Mouse (Mus musculus) testis, postnatal 10 days (tissue): ENCODE data around the gene Agpat4.
A peak's percentile ranks its signal among the peaks of the same experiment; 100 is the strongest.
"Not testable (repeated sequence)": the region's sequence is repeated elsewhere in the genome, so short reads cannot be mapped to it uniquely, and the experiment has no call there.

Source experiments
- DNase-seq: peaks from one replicate; pipeline ENCODE4 v3.0.0; 2021; ENCODE audit warnings: low spot score

Agpat4 gene

GRCm38 (mm10) chr17:12122262-12122661, 3.8 kb downstream of the Agpat4 start:
- not testable (repeated sequence) for DNase-seq

- DNase-seq, result no peak
Observed at GRCm38 (mm10) chr17:12123168-12123567, 4.7 kb downstream of the Agpat4 start.

GRCm38 (mm10) chr17:12127056-12127455, 8.6 kb downstream of the Agpat4 start:
- no peak for DNase-seq

GRCm38 (mm10) chr17:12128976-12129375, 10.5 kb downstream of the Agpat4 start:
- DNase-seq, result peak; percentile 65

- no peak for DNase-seq
Observed at GRCm38 (mm10) chr17:12131171-12131570, 12.7 kb downstream of the Agpat4 start.

GRCm38 (mm10) chr17:12131581-12131980, 13.1 kb downstream of the Agpat4 start:
- DNase-seq, result no peak

GRCm38 (mm10) chr17:12132904-12133303, 14.4 kb downstream of the Agpat4 start:
- DNase-seq, result no peak

- DNase-seq, result no peak
Observed at GRCm38 (mm10) chr17:12133985-12134384, 15.5 kb downstream of the Agpat4 start.

- no peak for DNase-seq
Observed at GRCm38 (mm10) chr17:12134975-12135633, 16.6 kb downstream of the Agpat4 start.

- no peak for DNase-seq
Observed at GRCm38 (mm10) chr17:12138355-12138754, 19.9 kb downstream of the Agpat4 start.

- DNase-seq, result no peak
Observed at GRCm38 (mm10) chr17:12143948-12144364, 25.5 kb downstream of the Agpat4 start.

- no peak for DNase-seq
Observed at GRCm38 (mm10) chr17:12146132-12146681, 27.7 kb downstream of the Agpat4 start.

GRCm38 (mm10) chr17:12147830-12148229, 29.3 kb downstream of the Agpat4 start:
- no peak for DNase-seq

GRCm38 (mm10) chr17:12149232-12149861, 30.8 kb downstream of the Agpat4 start:
- DNase-seq, result no peak

- DNase-seq, result no peak
Observed at GRCm38 (mm10) chr17:12150970-12151369, 32.5 kb downstream of the Agpat4 start.

GRCm38 (mm10) chr17:12154260-12154659, 35.8 kb downstream of the Agpat4 start:
- DNase-seq, result no peak

- DNase-seq, result no peak
Observed at GRCm38 (mm10) chr17:12155236-12155635, 36.7 kb downstream of the Agpat4 start.

- no peak for DNase-seq
Observed at GRCm38 (mm10) chr17:12155872-12156271, 37.4 kb downstream of the Agpat4 start.

- DNase-seq, result no peak
Observed at GRCm38 (mm10) chr17:12156661-12157060, 38.2 kb downstream of the Agpat4 start.

- DNase-seq, result no peak
Observed at GRCm38 (mm10) chr17:12157203-12157602, 38.7 kb downstream of the Agpat4 start.

- no peak for DNase-seq
Observed at GRCm38 (mm10) chr17:12159187-12160060, 40.9 kb downstream of the Agpat4 start.

GRCm38 (mm10) chr17:12160061-12160421, 41.5 kb downstream of the Agpat4 start:
- no peak for DNase-seq

GRCm38 (mm10) chr17:12160540-12160939, 42.0 kb downstream of the Agpat4 start:
- DNase-seq, result no peak
